Mouse (Mus musculus): ENCODE measurements around the gene Tubb2a.

DNA sequence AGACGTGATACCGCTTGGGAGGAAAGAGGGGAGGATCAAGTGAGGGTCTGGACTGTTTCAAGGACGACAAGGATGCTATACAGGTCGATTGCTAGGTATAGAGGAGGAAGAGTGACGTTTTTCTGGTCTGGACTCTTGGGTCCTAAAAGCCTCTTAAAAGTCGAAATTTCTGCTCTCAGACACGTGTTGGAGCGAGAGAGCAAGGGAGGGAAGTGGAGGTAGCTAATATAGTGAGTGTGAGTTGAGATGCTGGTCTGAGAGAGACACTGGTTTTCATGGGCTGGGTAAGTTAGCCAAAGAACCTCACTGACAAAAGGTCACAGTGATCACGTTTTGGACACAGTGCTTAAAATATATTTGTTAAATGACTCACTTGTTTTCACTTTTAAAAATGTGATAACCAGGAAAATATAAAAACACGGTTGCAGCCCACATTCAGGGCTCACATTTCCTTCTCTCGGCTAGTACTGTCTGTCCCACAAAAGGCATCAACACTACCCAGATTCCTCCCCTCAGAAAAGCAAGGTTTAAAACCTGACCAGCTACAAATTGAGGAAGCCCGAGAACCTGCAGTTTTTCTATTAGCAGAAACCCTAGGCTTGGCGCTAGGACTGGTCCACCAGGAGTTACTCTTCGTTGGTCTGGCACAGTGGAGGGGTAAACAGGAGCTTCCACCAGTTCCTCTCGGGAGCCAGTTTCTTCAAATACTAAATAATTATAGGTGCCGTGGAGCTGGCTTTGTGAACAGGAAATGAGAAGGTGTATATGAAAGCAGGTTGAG lies 883 bp upstream of the Tubb2a start:
- TF ChIP-seq POLR2A (IDR thresholded peaks at IDR 0.05; ENCODE audit: insufficient read length, low read depth) (no peak), MAX (IDR thresholded peaks at IDR 0.05; ENCODE audit: low read depth) (no peak), MYOD1 (IDR thresholded peaks at IDR 0.05; ENCODE audit: control insufficient read depth in 1 of 3, insufficient read length in 2 of 3, low read depth in 2 of 3) (no peak), E2F4 (IDR thresholded peaks at IDR 0.05; ENCODE audit: insufficient read depth) (no peak), CEBPB (IDR thresholded peaks at IDR 0.05; ENCODE audit: insufficient read depth, poor library complexity, severe bottlenecking) (no peak), TCF12 (IDR thresholded peaks at IDR 0.05; ENCODE audit: insufficient read depth, poor library complexity, severe bottlenecking) (no peak), USF1 (IDR thresholded peaks at IDR 0.05; ENCODE audit: low read depth) (no peak), MYOG (IDR thresholded peaks at IDR 0.05; ENCODE audit: control insufficient read depth in 1 of 3, insufficient read depth in 1 of 3, insufficient read length in 2 of 3, low read depth in 2 of 3) (no peak), TCF3 (IDR thresholded peaks at IDR 0.05; ENCODE audit: insufficient read length, low read depth) (no peak)
